Mouse (Mus musculus): ENCODE data around the gene Arpc1b. TPM values are rescaled to one million over a fixed set of nuclear protein-coding genes. Genes with fewer than 3 reads are reported as not detected.
A peak's percentile ranks its signal among the peaks of the same experiment; 100 is the strongest.
"Not testable (repeated sequence)": the region's sequence is repeated elsewhere in the genome, so short reads cannot be mapped to it uniquely, and the experiment has no call there.

Gene Arpc1b
- polyA plus RNA-seq, 2 experiments = 74.7 to 80.1 TPM

GRCm38 (mm10) chr5:145075081-145075480 lies 38.9 kb upstream of the Arpc1b start:
- no peaks in the 10 kb centered on the region for H3K9me3 ChIP-seq (ENCODE audit: control insufficient read depth, low read length)
- H3K36me3 ChIP-seq (replicated peaks; ENCODE audit: control insufficient read depth, insufficient read depth, low read depth) = no peaks in the 10 kb centered on the region
- TF ChIP-seq CTCF (IDR thresholded peaks at IDR 0.05; ENCODE audit: low read depth) (no peak), EP300 (IDR thresholded peaks at IDR 0.05; ENCODE audit: low read depth) (no peak)
- H3K9ac ChIP-seq (replicated peaks) = no peak overlapping the region
- DNase-seq (ENCODE audit: low read depth in 3 of 3, low spot score in 3 of 3) (no peak), ATAC-seq (ENCODE audit: insufficient read depth) (no peak)
- H3K27me3 ChIP-seq (ENCODE audit: control insufficient read depth, insufficient read depth, low read length) = no peaks in the 10 kb centered on the region
- H3K4me2 ChIP-seq (ENCODE audit: low read depth) = no peak overlapping the region
- no peak overlapping the region for H3K27ac ChIP-seq
- 41% methylated on average over 3 of the region's 3 CpGs for WGBS (ENCODE audit: insufficient replicate concordance)
- no peak overlapping the region for H3K4me3 ChIP-seq (ENCODE audit: insufficient read depth in 1 of 2, low read depth in 2 of 2, low read length in 2 of 2)
- H3K4me1 ChIP-seq (replicated peaks; ENCODE audit: control insufficient read depth in 2 of 2, insufficient read depth in 2 of 2, low read length in 1 of 2) = no peaks in the 10 kb centered on the region

DNA sequence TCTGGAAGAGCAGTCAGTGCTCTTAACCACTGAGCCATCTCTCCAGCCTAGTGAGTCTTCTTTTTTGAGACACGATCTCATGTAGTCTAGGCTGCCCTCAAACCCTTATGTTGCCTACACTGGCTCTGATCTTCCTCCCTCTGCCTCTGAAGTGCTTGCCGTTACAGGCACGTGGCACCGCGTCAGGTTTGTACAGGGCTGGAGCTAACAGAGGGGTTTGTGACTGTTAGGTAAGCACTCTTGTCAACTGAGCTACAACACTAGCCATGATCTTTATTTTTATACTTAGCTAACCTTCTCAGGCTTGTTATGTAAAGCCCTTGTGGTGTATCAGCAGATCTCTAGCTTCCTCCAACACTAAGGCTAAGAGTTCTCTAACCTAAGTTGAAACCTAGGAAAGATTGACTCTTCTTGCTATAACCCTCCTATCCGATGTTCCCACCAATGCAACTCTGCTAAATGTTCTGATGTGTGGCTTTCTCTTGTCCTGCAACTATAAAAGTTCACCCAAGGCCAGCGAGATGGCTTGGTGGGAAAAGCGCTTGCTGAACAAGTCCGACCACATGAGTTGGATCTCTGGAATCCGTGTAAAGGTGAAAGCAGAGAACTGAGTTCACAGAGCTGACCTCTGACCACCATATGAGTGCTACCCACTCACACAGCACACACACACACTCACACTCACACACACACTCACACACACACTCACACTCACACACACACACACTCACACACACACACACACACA lies 32.0 kb upstream of the Arpc1b start:
- WGBS (ENCODE audit: insufficient replicate concordance) = 72% methylated on average over 10 of the region's 10 CpGs
- H3K27me3 ChIP-seq (ENCODE audit: control insufficient read depth, insufficient read depth, low read length) = no peaks in the 10 kb centered on the region
- H3K4me3 ChIP-seq (ENCODE audit: insufficient read depth in 1 of 2, low read depth in 2 of 2, low read length in 2 of 2) = no peak overlapping the region
- H3K4me2 ChIP-seq (ENCODE audit: low read depth) = no peak overlapping the region
- no peaks in the 10 kb centered on the region for H3K9me3 ChIP-seq (ENCODE audit: control insufficient read depth, low read length)
- DNase-seq (ENCODE audit: low read depth in 3 of 3, low spot score in 3 of 3) = no peak
- ATAC-seq (ENCODE audit: insufficient read depth) = no peak
- H3K9ac ChIP-seq (replicated peaks) = no peak overlapping the region
- no peaks in the 10 kb centered on the region; the same call in 1 of the 2 replicates for H3K36me3 ChIP-seq (replicated peaks; ENCODE audit: control insufficient read depth, insufficient read depth, low read depth)
- H3K27ac ChIP-seq = no peak overlapping the region
- peaks cover 6 to 8% of the 10 kb centered on the region in 2 experiments; a peak in 3 of 4 replicates for H3K4me1 ChIP-seq (replicated peaks; ENCODE audit: control insufficient read depth in 2 of 2, insufficient read depth in 2 of 2, low read length in 1 of 2)
- TF ChIP-seq CTCF (IDR thresholded peaks at IDR 0.05; ENCODE audit: low read depth) = no peak

DNA sequence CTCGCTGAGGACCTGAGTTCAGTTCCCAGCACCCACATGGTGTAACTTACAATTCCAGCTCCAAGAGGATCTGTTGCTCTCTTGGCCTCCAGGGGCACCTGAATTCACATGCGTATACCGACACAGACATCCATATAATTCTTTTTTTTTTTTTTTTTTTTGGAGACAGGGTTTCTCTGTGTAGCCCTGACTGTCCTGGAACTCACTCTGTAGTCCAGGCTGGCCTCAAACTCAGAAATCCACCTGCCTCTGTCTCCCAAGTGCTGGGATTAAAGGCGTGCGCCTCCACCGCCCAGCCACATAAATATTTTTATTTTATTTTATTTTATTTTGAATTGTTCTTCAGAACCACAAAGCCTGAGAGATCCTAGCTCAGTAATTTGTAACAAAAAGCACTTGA lies 30.8 kb upstream of the Arpc1b start:
- not testable (repeated sequence) for H3K27me3 ChIP-seq (ENCODE audit: control insufficient read depth, insufficient read depth, low read length); H3K9me3 ChIP-seq (ENCODE audit: control insufficient read depth, low read length); H3K36me3 ChIP-seq (replicated peaks; ENCODE audit: control insufficient read depth, insufficient read depth, low read depth); DNase-seq (ENCODE audit: low read depth in 3 of 3, low spot score in 3 of 3); H3K27ac ChIP-seq; ATAC-seq (ENCODE audit: insufficient read depth); H3K4me1 ChIP-seq (replicated peaks; ENCODE audit: control insufficient read depth in 2 of 2, insufficient read depth in 2 of 2, low read length in 1 of 2)
- peak overlapping the region; percentile 87 for H3K4me2 ChIP-seq (ENCODE audit: low read depth)
- peak overlapping the region; percentile 19 to 70; a peak in 3 of 4 replicates for H3K4me3 ChIP-seq (ENCODE audit: insufficient read depth in 1 of 2, low read depth in 2 of 2, low read length in 2 of 2)
- H3K9ac ChIP-seq (replicated peaks) = peak overlapping the region; percentile 63
- 38% methylated on average over 6 of the region's 6 CpGs for WGBS (ENCODE audit: insufficient replicate concordance)

- Histone ChIP-seq H3K27ac (no peak within 1 kb of the TSS), H3K9me3 (ENCODE audit: control insufficient read depth, low read length) (no peaks in the 10 kb centered on the region), H3K9ac (replicated peaks) (peak within 1 kb of the TSS; percentile 84), H3K27me3 (ENCODE audit: control insufficient read depth, insufficient read depth, low read length) (no peaks in the 10 kb centered on the region), H3K4me1 (replicated peaks; ENCODE audit: control insufficient read depth in 2 of 2, insufficient read depth in 2 of 2, low read length in 1 of 2) (peaks cover 6 to 8% of the 10 kb centered on the region in 2 experiments; a peak in 3 of 4 replicates), H3K4me3 (ENCODE audit: insufficient read depth in 1 of 2, low read depth in 2 of 2, low read length in 2 of 2) (peak within 1 kb of the TSS; percentile 70 to 84), H3K4me2 (ENCODE audit: low read depth) (peak within 1 kb of the TSS; percentile 87), H3K36me3 (replicated peaks; ENCODE audit: control insufficient read depth, insufficient read depth, low read depth) (no peaks in the 10 kb centered on the region; the same call in 1 of the 2 replicates)
- peak; percentile 99 for ATAC-seq (ENCODE audit: insufficient read depth)
- TF ChIP-seq EP300 (IDR thresholded peaks at IDR 0.05; ENCODE audit: low read depth) (no peak), CTCF (IDR thresholded peaks at IDR 0.05; ENCODE audit: low read depth) (0 out of 2 replicates have a peak, but pooled peaks have one; percentile 1)
- under 1% methylated on average over 54 of the region's 54 CpGs for WGBS (ENCODE audit: insufficient replicate concordance)
- peak; percentile 80 to 87 (median 85) for DNase-seq (ENCODE audit: low read depth in 3 of 3, low spot score in 3 of 3)
Measured at GRCm38 (mm10) chr5:145083632-145084451, 30.2 kb upstream of the Arpc1b start, which contains the start of the genes Arpc1a and Kpna7. TSS of gene Arpc1a (plus strand) at chr5:145083830. TSS of gene Kpna7 (minus strand) at chr5:145084030.

DNA sequence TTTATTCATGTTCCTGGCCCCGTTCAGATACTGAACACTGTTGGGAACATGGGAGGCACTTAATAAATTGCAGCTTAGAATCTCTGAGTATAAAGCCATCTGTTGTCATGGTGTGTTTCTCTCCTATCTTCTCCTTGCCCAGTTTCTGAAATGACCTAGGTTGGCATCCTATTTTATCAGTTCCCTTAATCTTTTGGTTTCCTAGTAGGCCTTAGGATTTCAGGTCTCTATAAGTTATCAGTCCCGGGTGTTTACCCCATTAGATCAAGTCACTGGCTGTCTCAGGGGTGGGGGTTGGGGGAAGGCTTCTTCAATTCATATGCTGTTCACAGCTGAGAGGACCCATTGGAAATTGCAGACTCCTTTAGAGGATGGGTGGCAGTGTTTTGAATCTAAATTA lies 29.2 kb upstream of the Arpc1b start:
- H3K4me2 ChIP-seq (ENCODE audit: low read depth) = peak overlapping the region; percentile 87
- H3K9ac ChIP-seq (replicated peaks) = peak overlapping the region; percentile 84; the same call in 1 of the 2 replicates
- no peak for ATAC-seq (ENCODE audit: insufficient read depth)
- DNase-seq (ENCODE audit: low read depth in 3 of 3, low spot score in 3 of 3) = no peak
- peaks cover 6 to 11% of the 10 kb centered on the region in 2 experiments; a peak in 3 of 4 replicates for H3K4me1 ChIP-seq (replicated peaks; ENCODE audit: control insufficient read depth in 2 of 2, insufficient read depth in 2 of 2, low read length in 1 of 2)
- H3K9me3 ChIP-seq (ENCODE audit: control insufficient read depth, low read length) = no peaks in the 10 kb centered on the region
- H3K36me3 ChIP-seq (replicated peaks; ENCODE audit: control insufficient read depth, insufficient read depth, low read depth) = no peaks in the 10 kb centered on the region; the same call in 1 of the 2 replicates
- no peak for TF ChIP-seq EP300 (IDR thresholded peaks at IDR 0.05; ENCODE audit: low read depth)
- no peak for TF ChIP-seq CTCF (IDR thresholded peaks at IDR 0.05; ENCODE audit: low read depth)
- H3K27ac ChIP-seq = no peak overlapping the region
- no peaks in the 10 kb centered on the region for H3K27me3 ChIP-seq (ENCODE audit: control insufficient read depth, insufficient read depth, low read length)
- WGBS (ENCODE audit: insufficient replicate concordance) = 27% methylated on average over 2 of the region's 2 CpGs
- peak overlapping the region; percentile 70 to 84 for H3K4me3 ChIP-seq (ENCODE audit: insufficient read depth in 1 of 2, low read depth in 2 of 2, low read length in 2 of 2)

All from liver, embryonic 14.5 days (tissue).